Mouse (Mus musculus) limb, embryonic 10.5 days (tissue): ENCODE results near the gene Cask. TPM values are rescaled to one million over a fixed set of nuclear protein-coding genes. Genes with fewer than 3 reads are reported as not detected.

Source experiments
- microRNA-seq: library from miRNA; unstranded; fragments of <30 nt; microRNA quantifications from one replicate; pipeline ENCODE4, GENCODE M21; 2017
- polyA plus RNA-seq: library from polyadenylated mRNA; unstranded; fragments of >200 nt; fragmentation: Nextera tagmentation; extraction: Ambion mirVana; gene quantifications from 2 replicates; pipeline ENCODE4 v1.2.1, GENCODE M21; 2016

Cask gene
- polyA plus RNA-seq, 1 experiment from 2014 or later: 11.7 TPM

Small RNAs within 50 kb of the gene (microRNA-seq; reads per million reads assigned to microRNA genes)
- gene Gm25246: not detected

Other genes starting within 250 kb of the Cask start
- 0.38 and 0.74 TPM in 2 replicates for gene Gpr34, start 219.3 kb downstream of the Cask start, polyA plus RNA-seq
- 0.38 and 0.54 TPM in 2 replicates for gene Gpr82, start 190.0 kb downstream of the Cask start, polyA plus RNA-seq